Mouse (Mus musculus) right cerebral cortex, adult 18-20 months (tissue): ENCODE measurements at regions not wholly inside any gene's neighbourhood (a gene's known extent, or its start where the extent isn't known, plus 50 kb on each side); places are given as distances from the start of the nearest gene placed in this dataset.
A peak's percentile ranks its signal among the peaks of the same experiment; 100 is the strongest.

Source experiments
- DNase-seq: peaks from one replicate; pipeline ENCODE4 v3.0.0; 2022; ENCODE audit warnings: mixed read lengths

DNA sequence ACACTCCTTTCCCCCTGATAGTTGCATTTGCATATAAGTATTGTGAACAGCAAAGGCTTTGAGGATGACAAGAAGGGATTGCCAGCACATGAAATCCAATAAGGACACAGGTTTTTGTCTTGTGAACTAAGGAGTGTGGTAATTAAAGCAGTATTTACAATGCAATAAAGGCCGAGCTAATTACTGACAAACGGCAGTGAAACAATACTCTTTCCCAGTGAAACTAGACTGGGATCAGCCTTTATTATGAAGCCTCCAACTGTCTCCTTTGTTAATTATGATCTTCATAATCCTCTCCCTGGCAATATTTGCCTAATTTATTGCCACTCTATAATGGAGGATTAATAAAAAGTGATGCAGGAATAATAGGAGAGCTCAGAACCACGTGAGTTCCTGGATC, 704.2 kb upstream of the Api5 start:
- DNase-seq: no peak

- DNase-seq: no peak
Observed at GRCm38 (mm10) chr2:95140116-95140515, 702.2 kb upstream of the Api5 start.

DNA sequence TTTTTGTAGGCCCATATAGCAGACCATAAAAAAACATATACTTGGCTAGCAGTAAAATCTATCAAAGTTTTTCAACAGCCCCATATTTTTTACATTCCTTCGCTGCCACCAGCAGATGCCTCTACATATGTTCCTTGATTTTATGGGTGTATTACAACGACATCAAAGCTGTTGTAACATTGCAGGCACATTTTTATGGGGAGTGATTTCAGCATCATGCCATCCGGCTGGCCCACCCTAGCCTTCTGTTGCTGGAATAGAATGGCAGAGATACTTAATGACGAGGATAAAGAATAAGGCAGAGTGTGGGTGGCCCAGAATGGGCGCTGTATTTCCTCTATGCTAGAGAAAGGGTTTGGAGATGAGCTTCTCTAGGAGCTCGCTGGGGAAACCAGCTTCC, 698.7 kb upstream of the Api5 start:
- peak; percentile 2 for DNase-seq

GRCm38 (mm10) chr2:95131181-95131580, 693.2 kb upstream of the Api5 start:
- no peak for DNase-seq

GRCm38 (mm10) chr2:95128721-95129120, 690.8 kb upstream of the Api5 start:
- DNase-seq: no peak

- DNase-seq: no peak
Observed at GRCm38 (mm10) chr2:95119544-95119943, 681.6 kb upstream of the Api5 start.

DNA sequence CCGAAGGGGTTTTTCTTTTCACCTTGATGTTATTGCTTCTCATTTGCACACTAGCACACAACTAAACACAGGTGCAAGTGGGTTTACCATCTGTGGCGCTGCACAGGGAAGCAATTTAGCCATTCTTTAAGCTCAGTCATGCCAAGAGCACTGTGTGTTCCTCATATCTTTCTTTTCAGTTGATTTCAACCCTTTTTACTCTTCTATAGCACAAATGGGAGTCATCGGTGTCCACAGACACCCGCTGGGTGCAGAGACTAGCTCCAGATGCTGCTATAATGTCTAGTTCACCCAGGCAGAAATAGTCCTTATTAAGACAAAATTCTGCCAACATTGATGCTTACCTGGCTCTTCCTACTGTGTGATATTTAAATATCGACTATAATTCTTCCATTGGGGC, 659.1 kb upstream of the Api5 start:
- DNase-seq: no peak

- no peak for DNase-seq
Observed at GRCm38 (mm10) chr2:95054636-95055035, 616.7 kb upstream of the Api5 start.

DNA sequence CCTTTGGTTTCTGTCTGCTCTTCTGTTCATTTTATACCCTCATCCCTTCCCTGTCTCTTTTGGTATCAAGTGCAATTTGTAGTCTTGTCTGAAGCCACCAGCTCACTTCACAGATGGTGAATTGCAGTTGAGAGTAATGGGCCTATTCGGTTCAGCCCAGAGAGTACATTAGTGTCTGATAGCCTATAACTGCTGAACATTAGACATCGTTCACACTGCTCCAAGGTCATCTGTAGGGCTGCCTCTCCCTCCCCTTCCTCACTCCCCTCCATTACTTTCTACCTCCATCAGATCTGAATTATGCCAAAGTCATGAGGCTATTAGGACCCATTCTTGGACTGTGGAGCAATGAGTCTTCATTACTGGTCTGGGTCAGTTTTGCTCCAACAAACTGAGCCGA, 615.9 kb upstream of the Api5 start:
- no peak for DNase-seq
